Mouse (Mus musculus): ENCODE data around the gene Slc25a21.
A peak's percentile ranks its signal among the peaks of the same experiment; 100 is the strongest.

Slc25a21 gene

GRCm38 (mm10) chr12:56688920-56689319 lies 508.4 kb downstream of the Slc25a21 start:
- no peak for DNase-seq

GRCm38 (mm10) chr12:56688482-56688840 lies 508.8 kb downstream of the Slc25a21 start:
- DNase-seq: no peak

GRCm38 (mm10) chr12:56687640-56688481 lies 509.4 kb downstream of the Slc25a21 start:
- DNase-seq: no peak

- DNase-seq: no peak
These were observed 516.0 kb downstream of the Slc25a21 start for GRCm38 (mm10) chr12:56681096-56681811.

GRCm38 (mm10) chr12:56677620-56678019 lies 519.7 kb downstream of the Slc25a21 start:
- DNase-seq: no peak

- peak; percentile 23 for DNase-seq
These were observed 522.5 kb downstream of the Slc25a21 start for GRCm38 (mm10) chr12:56674726-56675125.

GRCm38 (mm10) chr12:56670795-56671194 lies 526.5 kb downstream of the Slc25a21 start:
- DNase-seq: no peak

GRCm38 (mm10) chr12:56669451-56670122 lies 527.7 kb downstream of the Slc25a21 start:
- no peak for DNase-seq

Data from thymus, postnatal 4 days (tissue).